22 mouse cellular contexts compared by ENCODE assay signal in genomic region chr10:63167241-63167995, GRCm38 (mm10). TPM values are rescaled to one million over a fixed set of nuclear protein-coding genes. Genes with fewer than 3 reads are reported as not detected.
"Had no signal": no experiment of that assay in that cellular context is flagged by ENCODE, and none has a peak within 500 bp of the region (broad histone marks: within the 10 kb centered on the region; RNA-seq: fewer than 3 reads in every experiment).

No protein-coding gene starts in this region.

- H3K27me3 ChIP-seq: midbrain, embryonic 12.5 days; neural tube, embryonic 13.5 days; neural tube, embryonic 15.5 days had no signal

- H3K27ac ChIP-seq: midbrain, embryonic 10.5 days; midbrain, embryonic 12.5 days; neural tube, embryonic 13.5 days; neural tube, embryonic 15.5 days had no signal

- H3K9me3 ChIP-seq: midbrain, embryonic 10.5 days; midbrain, embryonic 12.5 days; neural tube, embryonic 15.5 days had no signal

- H3K9ac ChIP-seq: lung, embryonic 14.5 days; midbrain, embryonic 12.5 days; neural tube, embryonic 13.5 days; neural tube, embryonic 15.5 days had no signal

- DNase-seq: lung, adult 18-20 months; lung, embryonic 14.5 days; lung, postnatal 10 days; lung, postnatal 4 days; midbrain, embryonic 14.5 days; retina, postnatal 1 day; right cerebral cortex, adult 18-20 months; right cerebral cortex, postnatal 25 days; right cerebral cortex, postnatal 4 days; spleen, adult 18-20 months; thymus, adult 2 months; thymus, postnatal 25 days; thymus, postnatal 4 days had no signal

- H3K4me3 ChIP-seq: midbrain, embryonic 10.5 days; midbrain, embryonic 12.5 days; myocyte; neural tube, embryonic 13.5 days; neural tube, embryonic 15.5 days had no signal

- ATAC-seq: midbrain, embryonic 16.5 days had no signal

- H3K4me1 ChIP-seq: midbrain, embryonic 10.5 days; midbrain, embryonic 12.5 days; neural tube, embryonic 13.5 days; neural tube, embryonic 15.5 days had no signal

- H3K36me3 ChIP-seq: midbrain, embryonic 10.5 days; midbrain, embryonic 12.5 days; neural tube, embryonic 13.5 days; neural tube, embryonic 15.5 days had no signal

- H3K4me2 ChIP-seq: lung, embryonic 14.5 days; midbrain, embryonic 12.5 days; neural tube, embryonic 13.5 days; neural tube, embryonic 15.5 days had no signal

RNA-seq across cellular contexts. Expression of gene Mypn, which starts 36.3 kb away (rescaled TPM):
- total RNA-seq: megakaryocyte, adult 5-6 weeks; megakaryocyte-erythroid progenitor cell, adult 5-6 weeks had no signal
- polyA plus RNA-seq: stomach, embryonic 14.5 days had no signal
